Mouse (Mus musculus): ENCODE data around the gene Cnot2.

GRCm38 (mm10) chr10:116452771-116453170 is 128.5 kb downstream of the Cnot2 start:
- no peak for TF ChIP-seq MAX (IDR thresholded peaks at IDR 0.05)
- no peak for TF ChIP-seq CTCF (IDR thresholded peaks at IDR 0.05; ENCODE audit: control insufficient read depth, insufficient read depth, insufficient read length)
- no peak for TF ChIP-seq USF1 (IDR thresholded peaks at IDR 0.05; ENCODE audit: low read depth)
- TF ChIP-seq MYOD1 (IDR thresholded peaks at IDR 0.05; ENCODE audit: control insufficient read depth, insufficient read length, low read depth): no peak

Data from C2C12 (cell line).